Mouse (Mus musculus) layer of hippocampus, adult 2 months (tissue): ENCODE results near the gene Ptprm. TPM values are rescaled to one million over a fixed set of nuclear protein-coding genes. Genes with fewer than 3 reads are reported as not detected.
A peak's percentile ranks its signal among the peaks of the same experiment; 100 is the strongest.

ENCODE experiments used
- DNase-seq, 2 experiments: peaks; one replicate each; pipeline ENCODE4 v3.0.0; 2022; ENCODE audit warnings: low spot score in 2 of 2
- H3K27ac ChIP-seq: fragments of 200-600 bp; 2 replicates; pipeline ENCODE4 v1.8.1; 2022
- H3K4me3 ChIP-seq: fragments of 200-600 bp; 2 replicates; pipeline ENCODE4 v1.8.1; 2022; ENCODE audit warnings: mild to moderate bottlenecking
- CTCF ChIP-seq: fragments of 200-600 bp; conservative IDR thresholded peaks from 2 replicates; pipeline ENCODE4 v1.8.1; 2022; ENCODE audit warnings: antibody characterized with exemption, mild to moderate bottlenecking, moderate library complexity
- total RNA-seq, 2 experiments: library from RNA; stranded (reverse); gene quantifications; 2 replicates each; pipeline ENCODE4 v1.2.3; 2021

The Ptprm gene
- total RNA-seq, 2 experiments from 2014 or later, result 21.1 to 26.4 TPM

DNA sequence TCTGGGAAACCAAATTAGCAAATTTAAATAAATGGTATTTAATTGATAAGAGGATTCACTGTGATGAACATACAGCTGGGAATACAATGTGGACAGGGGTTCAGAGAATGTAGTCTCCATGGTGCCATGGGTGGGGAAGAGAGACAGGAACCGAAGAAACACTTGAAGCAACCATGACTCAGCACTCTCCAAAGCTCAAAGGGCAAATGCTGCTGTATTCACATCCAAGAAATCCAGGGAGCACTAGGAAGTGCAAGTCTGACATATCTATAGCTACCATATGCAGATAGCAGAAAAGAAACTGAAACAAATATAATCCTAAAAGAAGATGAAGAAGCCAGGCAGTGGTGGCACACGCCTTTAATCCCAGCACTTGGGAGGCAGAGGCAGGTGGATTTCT is 531.9 kb downstream of the Ptprm start:
- TF ChIP-seq CTCF, result no peak
- no peak for DNase-seq
- H3K27ac ChIP-seq, result no peak overlapping the region
- no peak overlapping the region for H3K4me3 ChIP-seq

DNA sequence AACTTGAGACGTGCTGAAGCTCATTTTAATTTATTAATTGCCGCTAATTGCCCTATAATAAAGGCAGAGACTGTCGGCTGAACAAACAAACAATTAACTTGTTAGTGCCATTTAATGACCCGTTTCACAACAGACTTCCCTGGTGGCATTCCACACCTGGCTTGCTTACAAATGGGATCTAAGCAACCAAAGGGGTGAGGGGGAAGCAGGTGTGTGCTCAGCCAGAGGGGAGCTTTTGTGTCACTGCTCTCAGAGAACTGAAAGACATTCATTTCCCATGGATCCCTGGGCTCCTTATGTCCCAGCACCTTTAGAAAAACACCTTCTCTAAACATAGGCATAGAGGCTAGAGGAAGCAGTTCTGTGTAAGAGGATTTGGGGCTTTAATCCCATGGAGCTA is 536.9 kb downstream of the Ptprm start:
- Histone ChIP-seq H3K27ac (no peak overlapping the region), H3K4me3 (no peak overlapping the region)
- DNase-seq, result no peak
- no peak for TF ChIP-seq CTCF

DNA sequence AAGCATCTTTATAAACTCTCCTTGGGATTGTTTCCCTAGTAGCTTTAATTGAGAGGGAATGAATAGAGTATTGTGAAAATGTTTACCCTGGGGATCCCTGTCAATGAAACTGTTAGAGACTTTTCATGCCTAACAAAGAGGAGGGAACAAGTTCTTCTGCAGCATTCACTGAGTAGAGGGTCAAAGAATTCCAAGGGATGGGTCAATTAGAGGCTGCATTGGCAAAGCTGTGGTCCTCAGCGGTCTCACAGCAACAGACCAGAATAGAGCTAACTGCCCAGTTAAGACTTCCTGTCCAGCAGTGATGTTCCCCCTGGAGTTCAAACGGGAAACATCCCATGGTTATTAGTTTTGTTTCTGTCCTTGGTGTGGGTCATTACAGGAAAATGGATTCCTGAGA is 538.3 kb downstream of the Ptprm start:
- TF ChIP-seq CTCF, result peak; percentile 10; the same call in 1 of the 2 replicates
- Histone ChIP-seq H3K4me3 (no peak overlapping the region), H3K27ac (no peak overlapping the region)
- no peak for DNase-seq

DNA sequence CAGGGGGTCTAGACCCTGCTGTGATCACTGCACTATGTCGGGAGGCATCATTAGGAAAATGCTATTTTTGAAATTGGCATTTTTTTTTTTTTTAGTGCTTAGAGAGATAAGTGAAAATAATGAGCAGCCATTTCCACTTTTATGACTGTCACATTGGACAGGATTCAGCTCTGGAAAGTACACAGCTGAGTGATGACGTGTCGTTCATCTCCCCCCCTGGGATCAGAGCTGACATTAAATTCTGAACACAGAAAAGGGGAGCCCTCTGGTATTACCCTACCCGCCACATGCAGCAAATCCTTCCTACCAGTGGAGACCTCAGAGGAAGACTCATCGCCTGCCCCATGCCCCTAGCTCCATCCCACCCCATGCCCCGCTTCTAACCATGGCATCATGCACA is 540.5 kb downstream of the Ptprm start:
- no peak overlapping the region for H3K4me3 ChIP-seq
- H3K27ac ChIP-seq, result no peak overlapping the region
- no peak for TF ChIP-seq CTCF
- DNase-seq, result no peak

DNA sequence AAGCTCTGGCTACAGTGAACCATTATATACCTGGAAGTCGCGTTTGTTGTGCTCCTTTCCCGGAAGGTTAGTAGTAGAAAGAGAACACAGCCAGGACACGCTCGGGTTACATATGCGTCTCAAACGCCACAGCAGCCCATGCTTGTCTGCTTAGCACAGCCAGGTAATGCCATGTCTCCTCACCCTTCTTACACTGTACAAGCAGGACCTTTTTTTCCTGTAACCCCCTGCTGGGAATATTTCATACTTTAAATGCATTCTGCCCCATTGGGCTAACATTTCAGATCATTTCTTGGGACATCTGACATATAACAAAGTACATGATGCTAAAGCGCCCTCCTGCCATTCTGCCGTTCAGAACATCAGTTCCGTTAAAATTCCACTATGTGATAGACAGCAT is 540.9 kb downstream of the Ptprm start:
- no peak for TF ChIP-seq CTCF
- Histone ChIP-seq H3K27ac (no peak overlapping the region), H3K4me3 (no peak overlapping the region)
- no peak for DNase-seq

DNA sequence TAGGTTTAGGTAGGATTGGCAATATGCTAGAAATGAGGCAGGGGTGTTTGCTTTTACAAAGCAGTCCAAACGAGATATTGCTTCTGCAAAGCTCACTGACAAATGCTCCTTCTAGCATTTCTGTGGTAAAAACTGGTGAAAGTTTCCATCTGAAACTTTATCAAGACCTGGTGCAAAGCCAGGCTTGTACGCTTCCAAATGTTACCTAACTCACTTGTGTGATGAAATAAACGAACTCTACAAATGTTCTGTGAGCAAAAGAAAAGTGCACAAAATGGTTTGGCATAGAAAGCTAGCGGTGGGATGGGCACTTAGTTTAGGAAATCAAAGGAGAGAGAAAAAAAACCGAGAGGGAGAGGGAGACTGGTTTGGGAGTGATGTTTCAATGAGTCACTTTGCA is 544.5 kb downstream of the Ptprm start:
- no peak overlapping the region for H3K4me3 ChIP-seq
- no peak for TF ChIP-seq CTCF
- no peak for DNase-seq
- H3K27ac ChIP-seq, result no peak overlapping the region

DNA sequence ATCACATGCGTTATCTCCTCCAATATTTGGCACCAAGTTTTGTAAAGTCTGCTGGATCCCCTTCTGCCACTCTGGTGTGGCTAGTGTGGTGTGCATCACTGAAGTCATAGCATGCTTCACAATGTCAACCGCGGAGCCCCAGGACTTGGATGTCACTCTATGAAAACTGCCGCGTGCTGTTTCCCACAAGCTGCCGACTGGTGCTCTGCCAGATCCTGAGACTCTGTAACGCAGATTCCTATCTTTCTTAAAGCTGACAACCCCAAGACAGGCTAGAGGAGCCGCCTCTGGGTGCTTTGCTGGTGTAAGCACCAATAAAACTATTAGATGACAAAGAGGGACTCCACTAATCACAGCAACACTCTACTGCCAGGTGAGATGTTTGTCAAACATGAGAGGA is 546.1 kb downstream of the Ptprm start:
- H3K4me3 ChIP-seq, result no peak overlapping the region
- TF ChIP-seq CTCF, result no peak
- no peak for DNase-seq
- H3K27ac ChIP-seq, result no peak overlapping the region

DNA sequence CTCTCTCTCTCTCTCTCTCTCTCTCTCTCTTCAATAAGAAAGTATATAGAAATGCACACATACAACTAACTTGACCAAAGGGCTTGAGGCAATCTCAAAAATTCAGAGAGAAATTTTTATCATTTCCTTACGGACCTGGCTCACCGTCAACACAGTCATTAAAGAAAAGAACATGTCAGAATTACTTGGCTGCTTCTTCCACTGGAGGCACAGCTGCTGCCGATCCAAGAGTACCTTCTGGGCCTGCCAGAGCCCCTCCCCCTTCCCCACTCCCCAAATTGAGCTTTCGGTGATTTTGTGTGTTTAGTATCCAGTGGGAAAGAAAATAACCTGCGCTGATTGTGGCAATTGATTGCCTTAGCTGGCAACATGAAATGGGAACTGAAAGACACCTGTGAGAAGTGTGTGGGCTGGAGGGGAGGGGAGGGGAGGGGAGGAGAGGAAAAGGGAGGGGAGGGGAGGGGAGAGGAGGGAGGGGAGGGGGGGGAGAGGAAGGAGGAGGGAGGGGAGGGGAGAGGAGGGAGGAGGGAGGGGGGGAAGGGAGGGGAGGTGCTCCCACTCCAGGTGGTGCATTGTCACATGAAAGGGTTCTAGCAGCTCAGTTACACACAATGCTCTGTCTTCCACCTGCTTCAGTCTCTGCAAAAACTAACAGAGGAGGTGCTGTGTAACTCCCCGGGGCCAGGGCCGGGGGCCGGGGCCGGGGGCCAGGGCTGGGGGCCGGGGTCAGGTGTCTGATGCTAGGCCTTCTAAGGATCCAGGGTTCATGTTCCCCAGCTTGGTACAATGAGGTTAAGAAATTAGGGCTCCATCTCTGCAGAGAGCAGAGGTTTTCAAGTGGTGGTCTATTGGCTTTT is 552.2 kb downstream of the Ptprm start:
- H3K27ac ChIP-seq, result no peak overlapping the region
- no peak for DNase-seq
- no peak for TF ChIP-seq CTCF
- H3K4me3 ChIP-seq, result no peak overlapping the region

DNA sequence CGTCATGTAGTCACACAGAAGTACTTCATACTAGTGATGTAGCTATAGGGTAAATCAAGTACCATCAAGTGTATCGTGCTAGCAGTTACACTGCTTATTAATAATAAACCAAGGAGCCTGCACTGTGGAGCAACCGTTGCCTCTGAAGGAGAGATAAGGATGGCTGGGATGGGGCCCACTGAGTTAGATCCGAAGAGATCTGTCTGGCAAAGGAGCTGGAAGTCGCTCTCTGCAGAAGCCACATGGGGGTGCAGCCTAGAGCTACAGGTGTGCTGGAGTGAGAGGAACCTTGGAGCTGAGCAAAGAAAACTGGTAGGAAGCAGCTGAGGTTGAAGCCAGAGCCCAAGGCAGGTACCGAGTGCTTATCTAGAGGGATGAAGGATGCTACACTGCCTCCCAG is 554.0 kb downstream of the Ptprm start:
- Histone ChIP-seq H3K4me3 (no peak overlapping the region), H3K27ac (no peak overlapping the region)
- no peak for TF ChIP-seq CTCF

DNA sequence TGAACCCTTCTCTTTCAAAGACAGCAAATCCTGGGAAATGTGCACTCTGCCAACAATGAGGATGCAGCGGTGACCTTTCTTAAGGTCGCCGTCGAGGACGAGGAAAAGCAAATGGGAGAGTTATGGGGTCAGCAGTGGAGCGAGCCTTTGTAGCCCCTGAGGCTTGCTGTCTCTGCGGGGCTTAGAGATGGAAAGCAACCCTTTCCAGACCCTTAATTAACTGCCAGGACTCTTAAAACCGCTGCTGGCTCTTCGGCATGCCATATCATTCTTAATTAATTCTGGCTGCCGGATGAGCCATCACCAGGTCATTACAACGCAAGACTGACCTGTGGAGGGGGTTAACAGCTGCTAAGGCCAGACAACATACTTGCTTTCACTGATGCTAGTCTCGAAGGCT is 568.1 kb downstream of the Ptprm start:
- Histone ChIP-seq H3K4me3 (no peak overlapping the region), H3K27ac (no peak overlapping the region)
- DNase-seq, result no peak
- no peak for TF ChIP-seq CTCF

More for the DNA sequence above, 554.0 kb downstream of the Ptprm start:
- DNase-seq, result no peak

DNA sequence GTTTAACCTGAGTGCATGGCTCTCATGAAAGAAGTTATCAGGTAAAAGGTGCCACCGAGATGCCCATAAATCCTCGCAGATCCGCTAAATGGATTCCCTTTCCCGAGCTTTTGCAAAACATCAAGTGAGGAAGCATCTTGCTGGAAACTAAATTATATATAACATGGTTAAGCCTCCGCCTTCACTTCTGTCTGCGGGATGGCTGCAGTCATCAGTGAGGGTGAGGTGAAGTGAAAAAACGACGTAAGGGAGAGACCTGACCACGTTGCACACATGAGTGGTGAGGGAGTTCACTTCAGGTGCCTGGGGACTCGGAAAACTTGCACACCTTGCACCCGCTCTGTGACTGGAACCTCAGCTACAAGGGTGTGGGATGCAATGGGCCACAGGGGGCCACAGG is 568.7 kb downstream of the Ptprm start:
- DNase-seq, result no peak
- Histone ChIP-seq H3K4me3 (no peak overlapping the region), H3K27ac (no peak overlapping the region)
- no peak for TF ChIP-seq CTCF

DNA sequence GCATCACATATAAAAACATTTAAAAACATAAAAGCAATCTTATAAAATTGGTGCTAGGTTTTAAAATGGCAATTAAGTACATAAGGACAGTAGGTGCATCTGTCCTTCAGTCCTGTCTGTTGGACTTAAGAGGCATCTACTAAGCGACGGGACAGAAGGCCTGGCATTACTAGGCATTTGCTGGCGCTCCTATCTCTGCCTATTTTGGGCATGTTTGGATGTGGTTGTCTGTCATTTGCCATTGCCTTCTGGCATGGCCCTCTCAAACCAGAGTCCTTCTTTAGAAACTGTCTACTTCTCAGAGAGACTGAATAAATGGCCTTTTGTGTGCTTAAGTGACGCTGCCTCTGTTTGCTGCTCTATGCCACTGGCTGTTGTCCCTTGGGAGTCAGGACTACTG is 570.7 kb downstream of the Ptprm start:
- DNase-seq, result no peak
- H3K27ac ChIP-seq, result no peak overlapping the region
- no peak for TF ChIP-seq CTCF
- no peak overlapping the region for H3K4me3 ChIP-seq

DNA sequence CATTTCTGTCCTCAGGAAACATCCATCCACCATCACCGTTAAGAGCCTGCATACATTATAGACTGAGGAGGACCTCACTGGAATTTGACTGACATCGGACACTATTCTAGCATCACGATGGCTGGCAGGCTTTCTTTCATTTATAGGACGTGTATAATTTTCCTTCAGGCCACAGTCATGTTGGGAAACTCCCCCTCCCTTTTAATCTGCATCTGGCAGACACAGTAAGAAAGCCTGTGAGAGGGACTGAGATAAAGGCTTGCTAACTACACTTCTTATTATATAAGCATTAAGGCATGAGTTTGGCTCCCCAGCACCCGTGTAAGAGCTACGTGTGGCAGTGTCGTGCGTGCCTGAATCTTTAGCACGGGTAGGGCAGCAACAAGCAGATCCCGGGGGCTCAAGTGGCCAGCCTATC is 571.2 kb downstream of the Ptprm start:
- no peak for DNase-seq
- no peak overlapping the region for H3K27ac ChIP-seq
- no peak for TF ChIP-seq CTCF
- no peak overlapping the region for H3K4me3 ChIP-seq

DNA sequence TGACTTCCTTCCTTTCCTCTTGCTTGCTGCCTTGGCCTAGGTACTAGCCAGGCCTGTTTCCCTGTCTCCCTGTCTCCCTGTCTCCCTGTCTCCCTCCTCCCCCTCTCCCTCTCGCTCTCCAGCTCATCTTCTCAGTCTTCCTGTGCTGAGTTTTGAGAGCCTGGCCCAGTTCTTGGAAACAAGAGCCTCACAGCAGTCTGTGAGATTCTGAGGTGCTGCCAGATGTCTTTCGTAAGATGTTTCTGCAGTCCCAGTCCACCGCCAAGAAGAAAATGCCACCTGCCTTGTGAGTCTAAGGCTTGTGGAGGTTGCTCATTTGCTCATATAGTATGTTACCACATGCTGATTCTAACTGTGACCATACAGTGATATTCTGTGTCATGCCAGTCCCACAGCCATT is 572.3 kb downstream of the Ptprm start:
- no peak for TF ChIP-seq CTCF
- DNase-seq, result no peak
- no peak overlapping the region for H3K27ac ChIP-seq

More for the DNA sequence above, 572.3 kb downstream of the Ptprm start:
- no peak overlapping the region for H3K4me3 ChIP-seq
